Mouse (Mus musculus) small intestine, adult 2 months (tissue): ENCODE measurements at regions not wholly inside any gene's neighbourhood (a gene's known extent, or its start where the extent isn't known, plus 50 kb on each side); places are given as distances from the start of the nearest gene placed in this dataset.

Experiments
- H3K27ac ChIP-seq: fragments of 200-500 bp; 2 replicates; pipeline ENCODE4 v1.5.1; 2012; ENCODE audit warnings: low read depth, low read length, control low read depth, inconsistent platforms; ENCODE audit not compliant: insufficient read depth
- H3K27me3 ChIP-seq: fragments of 200-500 bp; 2 replicates; pipeline ENCODE4 v1.6.1; 2012; ENCODE audit warnings: mild to moderate bottlenecking, moderate library complexity, low read length, inconsistent platforms; ENCODE audit not compliant: control insufficient read depth, insufficient read depth
- H3K36me3 ChIP-seq: fragments of 200-500 bp; 2 replicates; pipeline ENCODE4 v1.6.1; 2012; ENCODE audit warnings: mild to moderate bottlenecking, low read length, control low read depth, inconsistent platforms; ENCODE audit not compliant: control insufficient read depth, insufficient read depth
- H3K4me1 ChIP-seq: fragments of 200-500 bp; 2 replicates; pipeline ENCODE4 v1.6.1; 2012; ENCODE audit warnings: low read length, inconsistent platforms, mixed read lengths; ENCODE audit not compliant: control insufficient read depth, insufficient read depth, insufficient read length
- H3K4me3 ChIP-seq: fragments of 200-500 bp; 2 replicates; pipeline ENCODE4 v1.5.1; 2012; ENCODE audit warnings: low read depth, mild to moderate bottlenecking, control low read depth, inconsistent platforms, low read length, moderate library complexity
- CTCF ChIP-seq: fragments of 200-500 bp; IDR thresholded peaks from 2 replicates; pipeline ENCODE4 v1.5.1; 2012; ENCODE audit warnings: low read depth, mild to moderate bottlenecking, control low read depth, inconsistent platforms, low read length, moderate library complexity, mixed read lengths; ENCODE audit not compliant: insufficient replicate concordance, insufficient read length; ENCODE audit errors: extremely low read depth
- POLR2A ChIP-seq: fragments of 200-500 bp; IDR thresholded peaks from 2 replicates; pipeline ENCODE4 v1.6.1; 2012; ENCODE audit warnings: low read depth, mild to moderate bottlenecking, control low read depth, inconsistent platforms, low read length, moderate library complexity
- WGBS: fragments of 180-500 bp; shearing (Covaris S2); methylation state at CpG from one replicate; pipeline ENCODE4 v1.1.7; 2018; 5-methylcytosine and 5-hydroxymethylcytosine counted together

DNA sequence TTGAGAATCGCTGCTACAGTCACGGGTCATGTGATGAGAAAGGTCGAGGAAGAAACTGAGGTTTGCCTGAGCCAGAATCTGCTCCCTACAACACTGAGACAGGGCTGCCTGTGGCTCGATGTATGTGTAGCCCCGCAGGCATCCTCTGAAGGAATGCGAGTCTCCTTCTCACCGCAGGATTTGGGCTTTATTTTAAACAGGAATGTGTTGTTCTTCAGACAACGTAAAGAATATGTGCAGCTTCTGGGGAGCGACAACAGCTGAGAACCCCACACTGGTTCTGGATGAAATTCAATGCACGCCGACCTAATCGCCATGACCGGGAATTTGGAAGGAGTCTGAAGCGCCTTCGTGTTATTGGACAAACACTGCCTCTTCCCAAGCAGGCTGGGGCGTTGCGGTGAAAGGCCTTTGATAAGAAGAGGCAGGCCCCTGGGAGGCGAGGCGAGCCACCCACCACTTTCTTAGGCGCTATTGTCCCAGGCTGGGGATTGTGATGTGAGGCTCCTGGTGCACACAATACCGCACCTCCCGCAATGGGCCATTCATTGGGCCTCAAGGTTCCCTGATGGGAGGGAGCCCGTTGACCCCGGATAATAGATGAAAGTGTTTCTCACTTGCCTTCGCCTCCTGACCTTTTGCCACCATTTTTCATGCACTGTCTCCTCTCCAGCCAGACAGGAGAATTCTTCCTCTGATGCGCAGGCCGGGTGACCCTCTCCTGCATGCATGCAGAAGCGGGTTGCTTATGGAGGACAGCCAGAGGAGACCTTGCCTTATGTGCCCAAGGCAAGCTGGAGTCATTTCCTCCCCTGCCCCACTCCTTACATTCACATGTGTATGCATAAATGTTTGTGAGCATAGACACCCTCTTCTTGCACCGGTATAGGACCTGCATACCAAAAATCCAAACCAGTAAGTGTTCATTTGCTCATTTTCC is 247.6 kb downstream of the Mycn start:
- Histone ChIP-seq H3K27me3 (no peaks in the 10 kb centered on the region), H3K36me3 (no peaks in the 10 kb centered on the region), H3K27ac (no peak overlapping the region), H3K4me1 (no peaks in the 10 kb centered on the region), H3K4me3 (no peak overlapping the region)
- no peak for TF ChIP-seq CTCF
- no peak for TF ChIP-seq POLR2A
- 52% methylated on average over 29 of the region's 29 CpGs for WGBS

DNA sequence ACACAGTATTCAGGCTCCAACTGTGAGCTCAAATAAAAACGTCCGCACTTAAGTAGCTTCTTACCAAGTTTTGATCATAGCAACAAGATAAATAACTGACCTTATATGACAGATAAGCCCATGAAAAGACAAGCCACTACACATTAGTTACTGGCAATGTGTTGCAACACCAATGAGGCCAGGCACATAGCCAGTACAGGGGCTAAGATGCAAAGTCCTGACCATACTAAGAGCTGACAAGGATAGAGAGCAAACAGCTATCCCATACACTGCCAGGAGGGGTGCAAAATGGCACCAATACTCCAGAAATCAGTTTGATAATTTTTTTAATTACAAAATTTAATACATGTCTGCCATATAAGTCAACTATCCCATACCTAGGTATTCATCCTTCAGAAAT is 254.3 kb downstream of the Mycn start:
- H3K36me3 ChIP-seq, result no peaks in the 10 kb centered on the region
- no peak overlapping the region for H3K4me3 ChIP-seq
- 64% methylated on average over 2 of the region's 2 CpGs for WGBS
- H3K27ac ChIP-seq, result no peak overlapping the region
- TF ChIP-seq POLR2A, result no peak
- no peaks in the 10 kb centered on the region for H3K27me3 ChIP-seq
- H3K4me1 ChIP-seq, result peaks cover 4% of the 10 kb centered on the region

DNA sequence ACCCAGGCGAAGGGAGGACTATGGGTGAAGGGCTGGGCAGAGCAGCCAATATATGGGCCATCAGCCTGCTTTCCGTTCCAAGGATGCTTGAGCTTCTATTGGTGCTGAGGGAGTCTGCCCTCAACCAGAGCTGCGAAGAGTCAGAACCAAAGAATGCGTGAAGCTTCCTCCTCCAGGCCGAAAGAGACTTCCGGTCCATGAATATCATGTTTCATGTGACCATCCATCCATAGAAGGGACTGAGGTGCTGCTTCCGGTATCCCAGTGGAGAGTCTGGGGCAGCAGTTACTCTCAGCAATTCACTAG is 256.5 kb downstream of the Mycn start:
- WGBS, result 78% methylated on average over 7 of the region's 7 CpGs
- Histone ChIP-seq H3K4me1 (peaks cover 4% of the 10 kb centered on the region), H3K27ac (no peak overlapping the region), H3K36me3 (no peaks in the 10 kb centered on the region), H3K27me3 (no peaks in the 10 kb centered on the region), H3K4me3 (no peak overlapping the region)
- no peak for TF ChIP-seq POLR2A
- no peak for TF ChIP-seq CTCF

DNA sequence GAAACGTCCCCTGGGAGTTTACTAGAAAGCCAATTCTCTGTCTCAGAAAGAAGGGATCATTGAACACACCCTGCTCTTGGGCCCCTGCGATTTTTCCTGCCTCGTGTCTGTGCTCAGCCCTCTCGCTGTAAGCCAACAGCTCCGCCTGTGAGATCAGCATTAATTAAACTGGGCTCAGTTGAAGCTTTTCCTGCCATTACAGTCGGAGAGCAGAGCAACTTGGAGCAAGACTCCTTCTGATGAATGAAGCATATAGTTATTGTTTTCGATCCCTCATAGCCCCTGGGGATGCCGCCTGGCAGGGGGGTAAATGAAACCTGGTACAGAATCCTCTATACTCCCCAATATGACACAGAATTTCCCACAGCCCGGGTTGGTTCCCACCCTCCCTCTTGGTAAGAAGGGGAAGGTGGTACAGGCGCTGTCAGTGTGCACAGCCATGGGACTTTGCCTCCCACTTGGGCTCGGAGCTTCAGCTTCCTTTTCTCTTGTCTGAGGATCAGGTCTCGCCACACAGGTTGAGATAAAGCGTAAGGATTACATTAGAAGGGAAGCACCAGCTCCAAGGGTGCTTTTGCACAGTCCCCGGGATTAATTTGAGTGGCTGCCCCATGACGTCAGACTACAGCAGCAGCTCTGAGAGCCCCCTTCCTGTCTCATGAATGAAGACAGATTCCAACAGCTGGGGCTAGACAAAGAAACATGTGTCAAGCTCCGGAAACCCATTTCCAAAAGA is 257.1 kb downstream of the Mycn start:
- 53% methylated on average over 16 of the region's 16 CpGs for WGBS
- Histone ChIP-seq H3K4me1 (peaks cover 4% of the 10 kb centered on the region), H3K4me3 (no peak overlapping the region), H3K27ac (no peak overlapping the region), H3K36me3 (no peaks in the 10 kb centered on the region), H3K27me3 (no peaks in the 10 kb centered on the region)
- TF ChIP-seq CTCF (no peak), POLR2A (no peak)

DNA sequence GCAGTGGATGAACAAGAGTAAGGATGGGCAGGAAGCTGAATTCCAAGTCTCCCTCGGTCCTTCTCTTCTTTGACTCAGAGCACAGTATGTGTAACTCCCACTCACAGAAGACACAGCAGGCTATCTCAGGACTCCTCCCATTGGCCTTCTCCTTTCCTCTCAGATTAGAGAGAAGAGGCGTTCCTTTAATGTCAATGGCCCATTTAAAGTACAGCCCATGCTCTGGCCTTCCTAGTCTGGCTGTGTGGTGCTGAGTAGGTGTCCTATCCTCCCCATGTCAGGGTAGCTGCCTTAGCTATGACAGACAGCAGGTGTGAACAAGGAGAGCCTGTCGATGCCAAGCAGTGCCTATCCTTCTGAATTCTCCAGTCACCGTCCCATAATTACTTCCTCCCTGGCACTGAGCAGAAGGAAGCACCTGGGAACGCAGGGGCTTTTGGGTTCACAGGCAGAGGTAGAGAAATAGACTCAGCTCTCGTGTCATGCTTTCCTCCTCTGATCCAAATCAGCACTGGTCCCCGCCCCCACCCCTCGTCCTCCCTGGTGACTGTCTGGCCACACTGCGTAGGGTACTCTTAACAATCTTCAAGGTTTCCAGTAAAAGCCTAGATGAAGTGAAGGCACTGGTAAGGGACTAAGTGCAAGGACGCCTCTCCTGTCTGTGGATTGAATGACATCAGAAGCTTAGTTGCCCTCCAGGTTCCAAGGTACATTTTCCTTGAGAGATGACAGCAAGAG is 257.8 kb downstream of the Mycn start:
- Histone ChIP-seq H3K4me3 (no peak overlapping the region), H3K27ac (no peak overlapping the region), H3K27me3 (no peaks in the 10 kb centered on the region), H3K4me1 (peaks cover 4% of the 10 kb centered on the region), H3K36me3 (no peaks in the 10 kb centered on the region)
- no peak for TF ChIP-seq CTCF
- TF ChIP-seq POLR2A, result no peak
- 25% methylated on average over 10 of the region's 10 CpGs for WGBS

DNA sequence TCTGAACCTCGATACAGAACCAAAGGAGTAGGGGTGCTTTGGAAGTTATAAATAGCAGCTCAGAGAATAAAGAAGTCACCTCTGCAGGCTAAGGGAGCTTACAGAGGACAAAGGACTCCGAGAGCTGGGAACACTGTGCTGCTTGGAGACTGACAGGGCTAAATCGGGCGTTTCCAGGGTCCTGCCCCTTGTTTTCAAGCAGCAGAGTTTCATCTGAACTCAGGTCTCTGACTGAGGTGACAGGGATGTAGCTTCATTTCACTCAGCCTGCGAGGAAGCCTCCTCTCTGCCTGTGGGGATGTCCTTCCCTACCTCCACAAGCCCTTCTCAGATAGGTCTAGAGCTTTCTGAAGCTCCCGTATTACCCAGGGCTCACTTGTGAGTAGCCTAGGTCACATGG is 260.6 kb downstream of the Mycn start:
- Histone ChIP-seq H3K4me3 (no peak overlapping the region), H3K27me3 (no peaks in the 10 kb centered on the region), H3K4me1 (peaks cover 4% of the 10 kb centered on the region), H3K27ac (no peak overlapping the region), H3K36me3 (no peaks in the 10 kb centered on the region)
- WGBS, result 64% methylated on average over 6 of the region's 6 CpGs
- no peak for TF ChIP-seq POLR2A
- no peak for TF ChIP-seq CTCF
